Mouse (Mus musculus) bone marrow, adult 2 months (tissue): ENCODE measurements around the gene Adipoq. TPM values are rescaled to one million over a fixed set of nuclear protein-coding genes. Genes with fewer than 3 reads are reported as not detected.

Experiments
- H3K27ac ChIP-seq: fragments of 200-500 bp; 2 replicates; pipeline ENCODE4 v1.5.1; 2012; ENCODE audit warnings: low read depth, mild to moderate bottlenecking, control low read depth, inconsistent platforms, low read length; ENCODE audit not compliant: control insufficient read depth, poor library complexity, insufficient read depth
- H3K4me1 ChIP-seq: fragments of 200-500 bp; 2 replicates; pipeline ENCODE4 v1.6.1; 2011; ENCODE audit warnings: low read length; ENCODE audit not compliant: control insufficient read depth, insufficient read depth
- H3K4me3 ChIP-seq: fragments of 200-500 bp; replicated peaks from 2 replicates; pipeline ENCODE3; 2011; ENCODE audit warnings: mild to moderate bottlenecking, low read depth, low read length, control low read depth; ENCODE audit not compliant: control insufficient read depth
- CTCF ChIP-seq: fragments of 200-500 bp; IDR thresholded peaks from 2 replicates; pipeline ENCODE4 v1.5.1; 2011; ENCODE audit warnings: low read length, control low read depth; ENCODE audit not compliant: control insufficient read depth, insufficient read depth
- POLR2A ChIP-seq: fragments of 200-500 bp; IDR thresholded peaks from 2 replicates; pipeline ENCODE4 v1.6.1; 2011; ENCODE audit warnings: low read depth, mild to moderate bottlenecking, control low read depth, low read length, borderline replicate concordance; ENCODE audit not compliant: control insufficient read depth
- WGBS: fragments of 180-500 bp; shearing (Covaris S2); methylation state at CpG from one replicate; pipeline ENCODE4 v1.1.7; 2018; 5-methylcytosine and 5-hydroxymethylcytosine counted together
- polyA plus RNA-seq: library from polyadenylated mRNA; stranded (reverse); fragments of >200 nt; gene quantifications from 2 replicates; pipeline ENCODE4 v1.2.4, GENCODE M21; 2011; ENCODE audit warnings: low replicate concordance; ENCODE audit not compliant: missing spikeins, insufficient read depth, insufficient read length

The Adipoq gene
- polyA plus RNA-seq, 1 experiment = 39.5 TPM

DNA sequence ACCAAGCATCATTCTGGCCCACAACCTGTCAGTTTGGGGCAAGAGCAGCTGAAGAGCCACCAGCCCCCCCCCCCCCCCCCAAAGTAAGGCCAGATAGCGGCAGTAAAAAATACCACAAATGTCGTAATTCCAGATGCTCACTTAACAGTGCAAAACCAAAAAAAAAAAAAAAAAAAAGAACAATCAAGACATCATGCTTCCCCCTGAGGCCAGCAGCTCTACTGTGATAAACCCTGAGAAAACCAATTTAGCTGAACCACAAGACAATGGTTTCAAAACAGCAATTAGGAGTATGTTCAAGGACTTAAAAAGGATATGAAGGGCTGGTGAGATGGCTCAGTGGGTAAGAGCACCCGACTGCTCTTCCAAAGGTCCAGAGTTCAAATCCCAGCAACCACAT lies 15.8 kb downstream of the Adipoq start:
- 7% methylated on average over 3 of the region's 3 CpGs for WGBS
- Histone ChIP-seq H3K4me3 (no peak overlapping the region), H3K4me1 (no peaks in the 10 kb centered on the region; the same call in 1 of the 2 replicates), H3K27ac (no peak overlapping the region)
- TF ChIP-seq POLR2A (no peak), CTCF (no peak)

- TF ChIP-seq POLR2A (no peak), CTCF (no peak)
- H3K4me1 ChIP-seq = no peaks in the 10 kb centered on the region; the same call in 1 of the 2 replicates
- no peak overlapping the region for H3K4me3 ChIP-seq
- WGBS = 65% methylated on average over 6 of the region's 6 CpGs
- no peak overlapping the region for H3K27ac ChIP-seq
Observed at GRCm38 (mm10) chr16:23164443-23164842, 18.1 kb downstream of the Adipoq start.

DNA sequence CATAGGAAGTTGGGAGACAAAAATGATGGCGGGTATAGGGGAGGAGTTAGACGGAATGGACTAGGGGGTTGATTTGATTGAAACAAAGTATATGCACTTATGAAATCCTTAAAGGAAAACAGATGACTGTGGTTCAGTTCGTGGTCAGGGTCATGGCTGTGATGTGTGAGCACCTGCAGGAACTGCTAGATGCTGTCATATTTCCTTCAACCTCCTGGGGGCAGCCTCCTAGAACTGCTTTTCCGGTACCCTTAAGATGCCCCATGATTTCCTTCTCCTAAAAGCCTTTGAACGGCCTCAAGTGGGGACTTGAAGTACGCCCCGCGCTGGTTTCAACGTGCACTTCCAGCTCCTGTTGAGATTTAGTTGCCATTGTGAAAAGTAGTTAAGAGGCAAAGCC lies 19.1 kb downstream of the Adipoq start:
- Histone ChIP-seq H3K27ac (no peak overlapping the region), H3K4me3 (no peak overlapping the region), H3K4me1 (no peaks in the 10 kb centered on the region; the same call in 1 of the 2 replicates)
- no peak for TF ChIP-seq POLR2A
- no peak; the same call in 1 of the 2 replicates for TF ChIP-seq CTCF
- 37% methylated on average over 9 of the region's 9 CpGs for WGBS

- WGBS = 76% methylated on average over 1 of the region's 1 CpGs
- no peak overlapping the region for H3K4me3 ChIP-seq
- TF ChIP-seq POLR2A (no peak), CTCF (no peak)
- H3K27ac ChIP-seq = no peak overlapping the region
- no peaks in the 10 kb centered on the region; the same call in 1 of the 2 replicates for H3K4me1 ChIP-seq
Observed at GRCm38 (mm10) chr16:23166646-23167045, 20.3 kb downstream of the Adipoq start.

GRCm38 (mm10) chr16:23167079-23167478 lies 20.7 kb downstream of the Adipoq start:
- Histone ChIP-seq H3K4me3 (no peak overlapping the region), H3K27ac (no peak overlapping the region), H3K4me1 (no peaks in the 10 kb centered on the region; the same call in 1 of the 2 replicates)
- TF ChIP-seq POLR2A = no peak
- TF ChIP-seq CTCF = no peak
- WGBS = 23% methylated on average over 5 of the region's 5 CpGs

DNA sequence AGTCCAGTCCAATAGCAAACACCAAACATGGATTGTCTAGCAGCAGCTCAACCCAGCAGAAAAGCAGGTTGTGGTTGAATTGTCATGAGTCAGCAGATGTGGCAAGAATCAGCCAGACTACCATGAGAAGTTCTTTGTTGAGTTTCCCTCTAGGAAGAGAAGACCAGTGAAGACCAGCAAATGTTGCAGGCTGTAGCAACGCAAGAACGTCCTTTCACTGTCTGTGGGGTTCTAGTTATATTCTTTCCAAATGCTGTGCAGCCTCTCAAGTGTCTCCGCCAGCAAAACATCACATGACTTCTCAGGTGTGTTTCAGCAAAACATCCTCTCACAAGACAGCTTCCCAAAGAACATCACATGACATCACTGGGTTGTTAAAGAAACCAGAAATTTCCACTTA lies 24.5 kb downstream of the Adipoq start:
- no peak overlapping the region for H3K27ac ChIP-seq
- H3K4me3 ChIP-seq = no peak overlapping the region
- WGBS = 76% methylated on average over 3 of the region's 3 CpGs
- H3K4me1 ChIP-seq = no peaks in the 10 kb centered on the region
- TF ChIP-seq CTCF = no peak
- no peak for TF ChIP-seq POLR2A

DNA sequence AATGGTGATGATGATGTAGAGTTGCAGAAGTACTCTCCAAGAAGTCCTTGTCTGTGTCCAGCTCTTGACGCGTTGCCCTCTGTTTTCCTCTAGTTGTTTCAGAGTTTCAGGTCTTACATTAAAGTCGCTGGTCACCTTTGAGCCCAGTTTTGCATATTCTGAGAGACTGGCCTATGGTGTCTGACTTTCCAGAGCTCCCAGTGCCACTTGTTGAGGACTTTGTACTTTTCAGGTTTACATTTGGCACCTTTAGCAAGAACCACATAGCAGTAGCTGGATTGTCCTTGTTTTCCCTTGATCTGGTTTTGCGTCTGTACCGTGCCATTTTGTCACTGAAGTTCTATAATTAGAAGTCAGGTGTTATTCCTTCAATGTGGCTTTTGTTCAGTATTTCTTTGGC lies 27.6 kb downstream of the Adipoq start:
- no peaks in the 10 kb centered on the region for H3K4me1 ChIP-seq
- TF ChIP-seq POLR2A (no peak), CTCF (no peak)
- H3K27ac ChIP-seq = no peak overlapping the region
- WGBS = 85% methylated on average over 5 of the region's 5 CpGs
- no peak overlapping the region for H3K4me3 ChIP-seq

DNA sequence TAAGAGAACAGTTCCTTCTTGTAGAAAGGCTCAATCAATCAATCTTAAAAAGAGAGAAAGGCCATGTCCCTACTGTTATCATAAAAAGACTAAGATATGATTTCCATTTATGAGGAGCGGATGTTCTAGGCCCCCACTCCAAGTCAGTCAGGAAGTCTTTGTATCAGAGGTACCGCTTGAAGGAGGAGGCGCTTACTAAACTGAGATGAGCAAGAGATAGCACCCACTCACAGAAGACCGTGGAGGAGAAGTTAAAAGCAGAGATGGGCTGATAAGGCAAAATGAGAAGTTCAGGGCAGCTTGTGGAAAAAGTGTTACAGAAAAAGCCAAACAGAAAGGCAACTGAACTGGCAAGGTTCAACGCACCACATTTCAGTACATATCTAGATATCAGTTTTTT lies 28.5 kb downstream of the Adipoq start:
- no peaks in the 10 kb centered on the region for H3K4me1 ChIP-seq
- no peak for TF ChIP-seq CTCF
- TF ChIP-seq POLR2A = no peak
- no peak overlapping the region; the same call in 1 of the 2 replicates for H3K27ac ChIP-seq
- 22% methylated on average over 5 of the region's 5 CpGs for WGBS
- H3K4me3 ChIP-seq = no peak overlapping the region

- TF ChIP-seq POLR2A = no peak
- TF ChIP-seq CTCF = no peak
- Histone ChIP-seq H3K4me3 (no peak overlapping the region), H3K27ac (no peak overlapping the region), H3K4me1 (no peaks in the 10 kb centered on the region)
- WGBS = 33% methylated on average over 3 of the region's 3 CpGs
Observed at GRCm38 (mm10) chr16:23175956-23176355, 29.6 kb downstream of the Adipoq start.
